Mouse (Mus musculus) heart, embryonic 15.5 days (tissue): ENCODE measurements around the gene Dis3l2. TPM values are rescaled to one million over a fixed set of nuclear protein-coding genes. Genes with fewer than 3 reads are reported as not detected.

Experiments used
- ATAC-seq: fragments of 200-750 bp; cut with Nextera tagmentation; replicated peaks from 2 replicates; pipeline ENCODE4 v1.8.0; 2017; ENCODE audit warnings: low read depth, moderate TSS enrichment; ENCODE audit not compliant: insufficient number of reproducible peaks, insufficient read depth, low FRiP score
- H3K27ac ChIP-seq: fragments of 300-500 bp; sonication (generic); 2 replicates; pipeline ENCODE4 v1.5.1; 2015; ENCODE audit warnings: mild to moderate bottlenecking, inconsistent platforms
- H3K27me3 ChIP-seq: fragments of 300-500 bp; sonication (generic); 2 replicates; pipeline ENCODE4 v1.6.1; 2015; ENCODE audit warnings: inconsistent platforms
- H3K36me3 ChIP-seq: fragments of 300-500 bp; sonication (generic); 2 replicates; pipeline ENCODE4 v1.6.1; 2015; ENCODE audit warnings: mild to moderate bottlenecking, inconsistent platforms
- H3K4me1 ChIP-seq: fragments of 300-500 bp; sonication (generic); replicated peaks from 2 replicates; pipeline ENCODE4 v1.6.1; 2015; ENCODE audit warnings: inconsistent platforms
- H3K4me2 ChIP-seq: fragments of 300-500 bp; sonication (generic); 2 replicates; pipeline ENCODE4 v1.6.1; 2015; ENCODE audit warnings: inconsistent platforms, mild to moderate bottlenecking, moderate library complexity
- H3K4me3 ChIP-seq: fragments of 300-500 bp; sonication (generic); 2 replicates; pipeline ENCODE4 v1.5.1; 2015; ENCODE audit warnings: mild to moderate bottlenecking, inconsistent platforms
- H3K9ac ChIP-seq: fragments of 300-500 bp; sonication (generic); 2 replicates; pipeline ENCODE4 v1.6.1; 2015; ENCODE audit warnings: mild to moderate bottlenecking, inconsistent platforms
- H3K9me3 ChIP-seq: fragments of 300-500 bp; sonication (generic); replicated peaks from 2 replicates; pipeline ENCODE4 v1.6.1; 2016; ENCODE audit warnings: inconsistent platforms
- WGBS: fragments of 180-500 bp; shearing (Covaris S2); methylation state at CpG from one replicate; pipeline ENCODE4 v1.1.7; 2015; ENCODE audit warnings: mixed read lengths; 5-methylcytosine and 5-hydroxymethylcytosine counted together
- polyA plus RNA-seq: library from polyadenylated mRNA; unstranded; fragments of >200 nt; fragmentation: Nextera tagmentation; extraction: Ambion mirVana; gene quantifications from 2 replicates; pipeline ENCODE4 v1.2.1, GENCODE M21; 2015

Dis3l2 gene
- polyA plus RNA-seq, 1 experiment from 2014 or later: 15.2 TPM

GRCm38 (mm10) chr1:86834351-86834987, 130.9 kb downstream of the Dis3l2 start:
- Histone ChIP-seq H3K9ac (no peak overlapping the region), H3K36me3 (no peaks in the 10 kb centered on the region), H3K9me3 (no peaks in the 10 kb centered on the region), H3K4me1 (peaks cover 8% of the 10 kb centered on the region), H3K27me3 (no peaks in the 10 kb centered on the region), H3K27ac (no peak overlapping the region), H3K4me3 (no peak overlapping the region), H3K4me2 (no peak overlapping the region)
- ATAC-seq: no peak
- 60% methylated on average over 2 of the region's 2 CpGs for whole genome bisulfite sequencing

- Histone ChIP-seq H3K4me3 (no peak overlapping the region), H3K9ac (no peak overlapping the region), H3K9me3 (no peaks in the 10 kb centered on the region), H3K4me2 (no peak overlapping the region), H3K4me1 (peaks cover 8% of the 10 kb centered on the region), H3K36me3 (no peaks in the 10 kb centered on the region), H3K27ac (no peak overlapping the region), H3K27me3 (no peaks in the 10 kb centered on the region)
- 42% methylated on average over 2 of the region's 2 CpGs for WGBS
- ATAC-seq: no peak
Measured at GRCm38 (mm10) chr1:86834988-86835387, 131.4 kb downstream of the Dis3l2 start.

DNA sequence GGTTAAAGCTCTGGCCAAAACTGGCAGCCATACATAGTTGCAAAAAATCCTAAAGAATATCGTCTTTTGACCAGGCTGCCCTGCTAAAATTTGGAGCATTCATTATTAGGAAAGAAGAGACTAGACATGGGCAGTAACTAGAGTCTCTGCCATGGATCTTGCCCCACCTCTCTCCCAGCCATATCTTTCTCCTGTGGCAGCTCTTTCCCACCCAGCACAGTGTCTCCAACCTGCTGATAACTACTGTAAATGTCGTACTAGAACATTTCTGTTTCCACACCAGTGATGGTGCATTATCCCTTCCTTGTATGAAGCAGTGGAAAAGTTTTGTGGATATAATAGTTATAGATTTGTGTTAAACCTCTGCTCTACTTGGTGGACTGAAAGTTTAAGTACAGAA, 147.1 kb downstream of the Dis3l2 start:
- 62% methylated on average over 2 of the region's 2 CpGs for WGBS
- H3K4me1 ChIP-seq: no peaks in the 10 kb centered on the region
- peaks cover 5% of the 10 kb centered on the region; the same call in 1 of the 2 replicates for H3K36me3 ChIP-seq
- H3K27me3 ChIP-seq: no peaks in the 10 kb centered on the region
- H3K27ac ChIP-seq: no peak overlapping the region
- no peak overlapping the region for H3K4me3 ChIP-seq
- no peak overlapping the region for H3K9ac ChIP-seq
- H3K9me3 ChIP-seq: no peaks in the 10 kb centered on the region
- ATAC-seq: no peak
- H3K4me2 ChIP-seq: no peak overlapping the region

GRCm38 (mm10) chr1:86858876-86859275, 155.3 kb downstream of the Dis3l2 start:
- Histone ChIP-seq H3K36me3 (peaks cover 5% of the 10 kb centered on the region; the same call in 1 of the 2 replicates), H3K27me3 (no peaks in the 10 kb centered on the region), H3K27ac (no peak overlapping the region), H3K4me3 (no peak overlapping the region), H3K9ac (no peak overlapping the region), H3K4me1 (peaks cover 7% of the 10 kb centered on the region; the same call in 1 of the 2 replicates), H3K9me3 (no peaks in the 10 kb centered on the region), H3K4me2 (no peak overlapping the region)
- 51% methylated on average over 1 of the region's 1 CpGs for WGBS
- peak; percentile 50 for ATAC-seq

GRCm38 (mm10) chr1:86859371-86859770, 155.8 kb downstream of the Dis3l2 start:
- H3K4me2 ChIP-seq: no peak overlapping the region
- H3K4me1 ChIP-seq: peaks cover 7% of the 10 kb centered on the region; the same call in 1 of the 2 replicates
- H3K27ac ChIP-seq: peak overlapping the region; percentile 50
- no peaks in the 10 kb centered on the region for H3K9me3 ChIP-seq
- H3K9ac ChIP-seq: no peak overlapping the region
- H3K4me3 ChIP-seq: no peak overlapping the region
- ATAC-seq: no peak
- whole genome bisulfite sequencing: 32% methylated on average over 1 of the region's 1 CpGs
- no peaks in the 10 kb centered on the region for H3K27me3 ChIP-seq
- H3K36me3 ChIP-seq: peaks cover 4% of the 10 kb centered on the region; the same call in 1 of the 2 replicates

GRCm38 (mm10) chr1:86873745-86874144, 170.1 kb downstream of the Dis3l2 start:
- WGBS: 63% methylated on average over 2 of the region's 2 CpGs
- no peak for ATAC-seq
- Histone ChIP-seq H3K4me2 (no peak overlapping the region), H3K4me3 (no peak overlapping the region), H3K27ac (no peak overlapping the region), H3K27me3 (no peaks in the 10 kb centered on the region), H3K36me3 (no peaks in the 10 kb centered on the region), H3K9ac (no peak overlapping the region), H3K9me3 (no peaks in the 10 kb centered on the region), H3K4me1 (no peaks in the 10 kb centered on the region)

GRCm38 (mm10) chr1:86878743-86879142, 175.1 kb downstream of the Dis3l2 start:
- no peaks in the 10 kb centered on the region for H3K4me1 ChIP-seq
- H3K36me3 ChIP-seq: no peaks in the 10 kb centered on the region
- ATAC-seq: no peak

DNA sequence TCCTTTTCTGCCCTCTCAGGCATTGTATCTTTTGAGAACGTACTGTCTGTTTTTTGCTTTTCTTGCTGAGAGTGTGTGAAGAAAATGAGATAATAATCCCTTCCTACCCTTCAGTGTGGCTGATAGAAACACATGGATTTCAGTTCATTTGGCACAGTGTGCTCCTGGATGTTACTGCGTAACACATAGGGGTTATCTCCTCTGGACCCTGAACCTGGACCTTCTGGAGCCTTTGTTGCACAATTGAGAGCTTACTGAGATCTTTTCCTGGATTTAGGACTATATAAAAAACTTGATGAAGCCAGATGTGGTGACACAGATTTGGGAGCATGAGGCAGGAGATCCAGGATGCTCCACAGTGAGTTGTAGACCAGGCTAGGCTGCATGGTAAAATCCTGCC, 175.9 kb downstream of the Dis3l2 start:
- Histone ChIP-seq H3K27ac (no peak overlapping the region), H3K27me3 (no peaks in the 10 kb centered on the region), H3K9ac (no peak overlapping the region), H3K36me3 (no peaks in the 10 kb centered on the region), H3K4me2 (no peak overlapping the region), H3K4me1 (no peaks in the 10 kb centered on the region), H3K4me3 (no peak overlapping the region), H3K9me3 (no peaks in the 10 kb centered on the region)
- WGBS: 80% methylated on average over 2 of the region's 2 CpGs
- no peak for ATAC-seq

More at GRCm38 (mm10) chr1:86878743-86879142, 175.1 kb downstream of the Dis3l2 start:
- no peaks in the 10 kb centered on the region for H3K27me3 ChIP-seq
- H3K4me2 ChIP-seq: no peak overlapping the region
- no peak overlapping the region for H3K4me3 ChIP-seq
- no peak overlapping the region for H3K9ac ChIP-seq
- no peak overlapping the region for H3K27ac ChIP-seq
- no peaks in the 10 kb centered on the region for H3K9me3 ChIP-seq

DNA sequence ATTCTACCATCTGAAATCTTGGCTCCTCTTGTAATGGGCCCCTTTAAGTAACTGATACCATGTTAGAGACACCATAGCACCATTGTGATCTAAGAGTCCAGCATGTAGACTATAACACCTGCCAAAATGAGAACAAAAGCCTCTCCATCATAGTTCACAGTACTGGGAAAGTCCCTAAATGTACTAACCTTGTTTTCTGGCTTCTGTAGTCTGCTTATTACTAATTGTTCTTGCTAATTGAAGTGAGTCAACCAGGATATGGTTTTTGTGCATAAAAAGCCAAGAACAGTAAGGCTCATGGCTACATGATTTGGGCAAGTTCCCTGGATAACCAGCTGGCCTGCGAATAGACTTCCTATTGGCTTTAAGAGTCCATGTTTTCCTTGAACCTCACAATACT, 183.5 kb downstream of the Dis3l2 start:
- Histone ChIP-seq H3K4me2 (no peak overlapping the region), H3K36me3 (no peaks in the 10 kb centered on the region), H3K27me3 (no peaks in the 10 kb centered on the region), H3K4me3 (no peak overlapping the region), H3K4me1 (no peaks in the 10 kb centered on the region), H3K9ac (no peak overlapping the region), H3K9me3 (no peaks in the 10 kb centered on the region), H3K27ac (no peak overlapping the region)
- no peak for ATAC-seq
- 86% methylated on average over 1 of the region's 1 CpGs for WGBS

- Histone ChIP-seq H3K9ac (no peak overlapping the region), H3K4me2 (no peak overlapping the region), H3K36me3 (no peaks in the 10 kb centered on the region), H3K27ac (no peak overlapping the region), H3K27me3 (no peaks in the 10 kb centered on the region), H3K4me1 (0 out of 2 replicates have a peak, but pooled peaks cover 2% of the 10 kb centered on the region), H3K9me3 (no peaks in the 10 kb centered on the region), H3K4me3 (no peak overlapping the region)
- ATAC-seq: no peak
- WGBS: 44% methylated on average over 2 of the region's 2 CpGs
Measured at GRCm38 (mm10) chr1:86912481-86912880, 208.9 kb downstream of the Dis3l2 start.

- Histone ChIP-seq H3K9me3 (no peaks in the 10 kb centered on the region), H3K27me3 (no peaks in the 10 kb centered on the region), H3K4me1 (0 out of 2 replicates have a peak, but pooled peaks cover 2% of the 10 kb centered on the region), H3K36me3 (no peaks in the 10 kb centered on the region), H3K27ac (no peak overlapping the region), H3K4me3 (no peak overlapping the region), H3K4me2 (no peak overlapping the region), H3K9ac (no peak overlapping the region)
- 79% methylated on average over 3 of the region's 3 CpGs for WGBS
- ATAC-seq: no peak
Measured at GRCm38 (mm10) chr1:86913896-86914295, 210.3 kb downstream of the Dis3l2 start.

GRCm38 (mm10) chr1:86914697-86915096, 211.1 kb downstream of the Dis3l2 start:
- WGBS: 94% methylated on average over 2 of the region's 2 CpGs

More at GRCm38 (mm10) chr1:86914697-86915096, 211.1 kb downstream of the Dis3l2 start:
- H3K9ac ChIP-seq: no peak overlapping the region
- no peak overlapping the region for H3K4me2 ChIP-seq
- H3K27ac ChIP-seq: no peak overlapping the region
- H3K27me3 ChIP-seq: no peaks in the 10 kb centered on the region
- no peak for ATAC-seq
- H3K4me3 ChIP-seq: no peak overlapping the region
- 0 out of 2 replicates have a peak, but pooled peaks cover 2% of the 10 kb centered on the region for H3K4me1 ChIP-seq
- H3K36me3 ChIP-seq: no peaks in the 10 kb centered on the region
- H3K9me3 ChIP-seq: no peaks in the 10 kb centered on the region
